Mouse (Mus musculus): ENCODE measurements around the gene Gm12248.
"Not testable (repeated sequence)": the region's sequence is repeated elsewhere in the genome, so short reads cannot be mapped to it uniquely, and the experiment has no call there.

DNA sequence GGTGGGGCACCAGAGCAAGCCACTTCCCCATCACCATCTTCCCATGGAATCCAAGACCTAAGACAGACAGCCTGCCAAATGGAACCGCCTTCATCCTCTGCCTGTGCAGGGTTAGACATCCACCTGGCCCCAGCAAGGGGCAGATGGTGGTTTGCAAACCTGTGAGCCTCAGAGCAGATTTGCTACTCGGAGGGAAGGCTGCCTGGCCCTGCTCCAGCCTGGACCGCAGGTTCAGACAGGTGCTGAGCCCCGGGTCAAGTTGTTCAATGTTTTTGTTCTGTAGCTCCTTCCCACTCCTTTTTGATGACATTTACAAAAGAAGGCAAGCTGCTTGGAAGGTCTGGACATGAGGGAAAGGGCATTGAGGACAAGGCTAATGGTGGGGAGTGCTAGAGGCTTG, 31.7 kb downstream of the Gm12248 start:
- TF ChIP-seq CTCF (IDR thresholded peaks at IDR 0.05; ENCODE audit: low read depth, low read length); POLR2A (IDR thresholded peaks at IDR 0.05; ENCODE audit: borderline replicate concordance, low read depth, low read length): not testable (repeated sequence)
